Mouse (Mus musculus) kidney, postnatal 36 days (tissue): ENCODE measurements around the gene Spop.
"Not testable (repeated sequence)": the region's sequence is repeated elsewhere in the genome, so short reads cannot be mapped to it uniquely, and the experiment has no call there.

ENCODE experiments used
- DNase-seq, 2 experiments: peaks; one replicate each; pipeline ENCODE4 v3.0.0; 2021 to 2022; ENCODE audit warnings: mixed read lengths in 2 of 2

Gene Spop

DNA sequence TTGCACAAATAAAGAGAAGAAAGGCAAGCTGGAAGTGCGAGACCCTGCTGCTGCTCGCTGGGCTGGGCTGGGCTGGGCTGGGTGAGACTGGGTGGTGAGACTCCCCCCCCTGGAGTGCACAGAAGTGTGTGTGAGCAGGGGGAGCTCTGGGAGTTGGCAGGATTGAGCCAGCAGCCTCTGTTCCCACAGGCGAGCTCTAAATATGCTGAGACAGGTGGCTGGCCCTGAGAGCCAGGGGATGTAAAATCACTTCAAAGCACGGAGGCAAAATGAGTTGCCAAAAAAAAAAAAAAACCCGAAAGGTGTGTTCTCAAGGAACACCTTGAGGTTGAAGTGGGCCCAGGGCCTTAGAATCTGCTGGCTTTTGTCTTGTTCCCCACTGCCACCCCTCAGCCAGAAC lies 22.1 kb upstream of the Spop start:
- DNase-seq = no peak

DNA sequence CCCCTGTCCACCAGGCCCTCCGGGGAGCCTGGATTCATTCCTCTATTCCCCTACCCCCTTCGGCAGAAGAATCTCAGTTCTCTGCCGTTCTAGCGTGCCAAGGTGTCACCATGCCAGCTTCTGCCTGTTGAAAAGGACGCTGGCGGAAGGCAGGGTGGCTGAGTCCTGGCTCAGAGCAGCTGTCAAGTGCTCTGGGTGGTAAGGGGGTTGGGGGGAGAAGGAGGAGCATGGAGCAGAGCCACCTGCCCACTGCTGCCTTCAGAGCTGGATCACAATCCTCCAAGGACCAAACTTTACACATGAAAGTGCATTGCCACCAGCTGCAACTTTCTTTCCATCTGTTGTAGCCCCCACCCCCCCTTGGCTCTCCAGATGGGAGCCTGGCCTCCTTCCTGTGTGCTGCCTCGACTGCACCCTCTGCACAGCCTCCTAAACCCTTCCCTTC lies 21.6 kb upstream of the Spop start:
- DNase-seq = no peak

DNA sequence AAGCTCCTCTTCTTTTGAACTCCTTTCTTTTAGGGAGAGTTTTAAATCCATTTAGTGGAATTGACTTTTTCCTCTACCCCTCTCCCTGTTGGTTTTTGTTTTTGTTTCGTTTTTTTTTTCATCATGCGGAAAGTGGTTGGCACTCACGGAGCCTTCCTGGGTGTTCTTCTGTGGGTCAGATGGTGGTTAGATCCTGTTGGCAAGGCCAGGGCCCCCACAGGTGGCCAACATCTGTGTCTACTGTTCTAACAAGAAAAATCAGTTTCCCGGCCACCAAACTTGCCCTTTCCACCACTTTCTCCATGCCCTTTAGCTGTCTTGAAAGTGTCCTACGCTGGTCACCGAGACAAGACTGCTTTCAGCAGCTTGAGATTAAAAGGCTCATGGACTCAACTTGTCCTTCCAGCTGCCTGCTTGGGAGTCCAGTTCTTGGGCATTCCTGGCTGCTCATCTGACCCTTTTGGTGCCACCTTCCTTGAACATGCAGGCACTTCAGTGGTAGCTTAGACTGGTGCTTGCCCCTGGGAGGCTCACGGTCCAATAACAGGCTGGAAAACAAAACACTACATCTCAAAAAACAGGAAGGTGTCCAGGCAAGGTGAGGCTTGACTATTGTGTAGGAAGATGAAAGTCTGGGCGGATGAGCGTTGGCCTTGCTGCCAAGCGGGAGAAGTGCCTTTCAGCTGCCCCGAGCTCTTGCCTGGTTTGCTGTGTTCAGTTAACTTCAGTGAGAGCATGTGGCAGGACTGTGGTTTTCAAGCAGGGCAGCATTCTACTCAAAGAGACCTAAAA lies 21.0 kb upstream of the Spop start:
- no peak for DNase-seq

DNA sequence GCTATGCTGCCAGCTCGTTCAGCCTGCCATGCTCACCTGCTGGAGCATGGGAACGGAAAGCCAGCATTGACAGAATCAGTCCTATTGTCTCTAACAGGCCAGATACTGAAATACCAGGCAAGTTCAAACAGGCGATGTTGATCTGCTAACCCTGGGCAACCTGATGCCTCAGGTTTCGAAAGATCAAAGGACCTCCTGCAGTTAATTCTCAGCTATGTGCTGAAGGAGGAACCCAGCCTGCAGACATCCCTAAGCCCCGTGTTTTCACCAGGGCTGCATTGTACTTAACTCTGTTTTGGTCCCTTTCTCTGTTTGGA lies 20.4 kb upstream of the Spop start:
- no peak for DNase-seq

DNA sequence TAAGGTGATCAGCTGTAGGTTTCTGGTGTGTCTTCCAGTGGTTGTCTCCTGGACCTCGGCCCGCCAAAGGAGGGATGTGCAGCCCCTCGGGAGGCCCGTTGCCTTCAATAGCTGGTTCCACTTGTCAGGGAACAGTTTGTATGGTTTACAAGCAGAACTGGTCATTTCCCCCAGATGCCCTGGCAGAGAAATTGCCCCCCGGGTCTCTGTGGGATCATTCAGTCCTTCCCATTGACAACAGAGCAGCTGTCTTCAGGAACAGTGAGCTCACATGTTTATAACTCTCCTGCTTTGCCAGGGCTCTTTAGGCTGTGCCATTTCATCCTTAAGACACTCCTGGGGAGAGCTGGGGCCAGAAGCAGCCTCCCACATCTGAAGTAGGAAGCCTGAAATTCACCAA lies 19.8 kb upstream of the Spop start:
- DNase-seq = no peak

DNA sequence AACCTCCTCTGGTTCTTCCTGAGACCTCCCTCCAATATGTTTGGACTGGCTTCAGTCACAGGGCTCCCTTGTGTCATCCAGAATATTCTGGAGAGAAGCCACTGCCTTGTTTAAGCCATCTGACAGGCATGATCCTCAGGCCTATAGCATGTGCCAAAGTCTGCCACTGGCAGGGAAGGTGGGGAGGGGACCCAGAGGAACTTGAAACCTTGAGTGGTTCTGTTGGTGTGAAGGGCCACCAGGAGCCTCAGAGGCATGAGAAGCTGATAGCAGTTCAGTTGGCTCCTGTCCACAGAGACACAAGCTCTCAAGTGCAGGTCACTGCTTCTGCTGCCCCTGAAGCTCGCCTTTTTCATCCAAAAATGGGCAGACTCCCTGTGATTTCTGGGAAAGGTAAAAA lies 17.3 kb upstream of the Spop start:
- DNase-seq = no peak

DNA sequence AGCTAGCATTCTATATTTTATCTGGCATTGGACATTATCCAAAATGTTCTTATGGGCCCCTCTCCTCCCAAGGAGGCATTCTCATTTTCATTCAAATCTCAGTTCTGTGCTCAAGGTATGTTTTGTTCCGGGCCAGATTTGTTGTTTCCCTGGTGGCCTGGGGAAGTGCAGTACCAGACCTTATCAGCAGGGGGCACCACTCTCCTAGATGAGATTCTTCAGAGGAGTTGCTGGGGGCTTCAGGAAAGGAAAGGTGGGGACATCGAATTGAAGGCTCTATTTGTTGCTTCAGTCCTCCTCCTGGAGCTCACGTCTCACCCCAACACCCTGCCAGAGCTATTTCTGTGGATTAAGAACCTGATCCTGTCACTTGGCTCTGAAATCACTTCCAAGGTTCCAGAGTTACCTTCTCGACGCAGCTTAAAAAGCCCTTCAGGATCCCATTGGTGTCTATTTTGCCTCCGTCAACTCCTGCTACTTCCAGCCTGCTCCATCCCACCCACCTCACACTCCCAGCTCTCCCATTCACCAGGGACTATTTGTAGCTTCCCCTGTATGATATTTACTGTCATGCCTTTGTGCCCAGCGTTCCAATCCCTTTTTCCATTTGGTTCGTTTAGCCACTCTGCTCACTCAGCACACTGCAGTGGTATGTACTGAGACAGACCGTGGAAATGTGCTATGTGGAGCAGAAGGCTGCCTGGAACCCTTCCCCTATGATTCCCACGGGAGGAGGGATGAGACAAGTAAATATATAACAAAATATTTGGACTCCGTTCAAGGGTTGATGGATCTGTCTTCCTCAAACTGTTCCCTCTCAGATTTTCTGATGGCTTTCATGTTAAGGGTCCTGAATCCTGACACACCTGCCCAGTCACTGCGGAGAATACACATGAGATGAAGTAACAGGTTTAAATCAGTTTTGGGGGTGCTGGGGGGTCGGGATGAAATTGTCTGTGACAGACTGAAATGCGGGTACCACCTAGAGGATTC lies 15.7 kb upstream of the Spop start:
- peak; percentile 63 to 86 for DNase-seq

DNA sequence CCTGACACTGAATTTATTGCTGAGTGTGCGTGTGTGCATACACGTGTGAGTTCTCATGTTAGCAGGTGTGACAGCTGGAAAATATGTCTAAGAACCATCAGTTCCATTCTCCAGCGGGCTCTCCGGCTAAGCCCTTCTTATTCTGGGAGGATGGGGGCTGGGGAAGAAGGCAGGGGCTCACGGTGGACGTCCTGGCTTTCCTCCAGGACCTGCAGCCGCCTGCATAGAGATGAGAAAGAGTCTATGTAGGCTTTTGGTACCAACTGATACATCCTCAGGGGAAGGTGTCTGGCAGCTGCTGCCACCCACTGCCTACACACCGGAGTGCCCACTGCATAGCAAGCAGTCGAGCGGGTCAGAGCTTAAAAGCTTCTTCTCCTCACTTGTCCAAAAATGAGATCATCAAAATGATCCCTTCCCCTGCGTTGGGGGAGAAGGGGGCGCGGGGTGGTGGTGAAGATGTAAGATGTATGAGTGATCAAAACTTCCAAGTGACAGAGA lies 14.3 kb upstream of the Spop start:
- no peak for DNase-seq

DNA sequence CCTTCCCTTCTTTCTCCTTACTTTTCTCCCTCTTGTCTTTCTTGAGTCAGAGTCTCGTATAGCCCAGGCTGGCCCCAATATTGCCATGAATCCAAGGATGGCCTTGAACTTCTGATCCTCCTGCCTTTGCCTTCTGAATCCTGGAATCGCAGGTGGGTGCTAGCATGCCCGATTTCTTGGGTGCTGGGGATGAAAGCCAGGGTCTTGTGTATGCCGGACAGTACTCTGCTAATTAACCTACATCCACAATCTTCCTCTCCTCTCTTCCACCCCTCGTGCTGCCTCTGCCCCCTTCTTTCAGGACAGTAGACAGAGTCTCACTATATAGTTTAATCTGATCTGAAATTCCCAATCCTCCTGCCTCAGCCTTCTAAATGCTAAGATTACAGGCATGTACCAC lies 12.3 kb upstream of the Spop start:
- no peak for DNase-seq

DNA sequence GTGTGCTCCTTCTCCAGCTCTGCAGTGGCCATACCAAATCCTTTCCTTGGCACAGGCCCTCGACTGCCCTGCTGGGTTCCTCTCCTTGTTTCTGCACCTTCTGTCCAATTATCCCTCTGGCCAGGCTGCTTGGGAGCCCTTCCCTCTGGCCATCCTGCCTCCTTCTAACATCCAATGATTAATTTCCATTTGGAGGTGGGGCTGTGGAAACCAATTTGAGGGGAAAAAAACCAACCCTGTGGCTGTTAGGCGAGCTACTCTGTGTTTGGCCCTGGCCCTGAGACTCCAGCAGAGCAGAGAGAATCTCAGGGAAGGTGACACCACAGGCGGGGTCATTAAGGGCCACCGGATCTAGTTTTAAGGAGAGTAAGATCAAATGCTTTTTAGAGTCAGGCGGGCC lies 11.7 kb upstream of the Spop start:
- no peak for DNase-seq

DNA sequence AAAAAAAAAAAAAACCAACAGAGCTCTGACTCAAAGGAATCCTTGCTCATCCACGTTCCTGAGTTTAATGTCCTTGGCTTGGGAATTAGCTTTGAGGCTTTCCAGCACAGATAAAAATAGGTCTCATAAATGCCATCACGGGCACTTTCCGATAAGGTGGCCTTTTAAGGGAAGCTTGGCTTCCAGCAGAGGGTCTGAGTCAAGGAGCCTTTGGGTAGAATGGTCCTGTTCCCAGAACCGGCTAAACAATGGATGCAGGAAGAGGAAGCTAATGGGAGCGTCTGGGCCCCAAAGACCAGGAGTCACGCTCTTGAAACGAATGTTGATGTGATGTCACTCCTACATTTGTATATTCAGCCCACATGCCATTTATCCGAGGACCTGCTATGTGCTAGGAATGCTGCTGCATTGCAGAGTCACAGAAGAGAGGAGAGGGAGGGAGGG lies 11.2 kb upstream of the Spop start:
- DNase-seq = no peak

DNA sequence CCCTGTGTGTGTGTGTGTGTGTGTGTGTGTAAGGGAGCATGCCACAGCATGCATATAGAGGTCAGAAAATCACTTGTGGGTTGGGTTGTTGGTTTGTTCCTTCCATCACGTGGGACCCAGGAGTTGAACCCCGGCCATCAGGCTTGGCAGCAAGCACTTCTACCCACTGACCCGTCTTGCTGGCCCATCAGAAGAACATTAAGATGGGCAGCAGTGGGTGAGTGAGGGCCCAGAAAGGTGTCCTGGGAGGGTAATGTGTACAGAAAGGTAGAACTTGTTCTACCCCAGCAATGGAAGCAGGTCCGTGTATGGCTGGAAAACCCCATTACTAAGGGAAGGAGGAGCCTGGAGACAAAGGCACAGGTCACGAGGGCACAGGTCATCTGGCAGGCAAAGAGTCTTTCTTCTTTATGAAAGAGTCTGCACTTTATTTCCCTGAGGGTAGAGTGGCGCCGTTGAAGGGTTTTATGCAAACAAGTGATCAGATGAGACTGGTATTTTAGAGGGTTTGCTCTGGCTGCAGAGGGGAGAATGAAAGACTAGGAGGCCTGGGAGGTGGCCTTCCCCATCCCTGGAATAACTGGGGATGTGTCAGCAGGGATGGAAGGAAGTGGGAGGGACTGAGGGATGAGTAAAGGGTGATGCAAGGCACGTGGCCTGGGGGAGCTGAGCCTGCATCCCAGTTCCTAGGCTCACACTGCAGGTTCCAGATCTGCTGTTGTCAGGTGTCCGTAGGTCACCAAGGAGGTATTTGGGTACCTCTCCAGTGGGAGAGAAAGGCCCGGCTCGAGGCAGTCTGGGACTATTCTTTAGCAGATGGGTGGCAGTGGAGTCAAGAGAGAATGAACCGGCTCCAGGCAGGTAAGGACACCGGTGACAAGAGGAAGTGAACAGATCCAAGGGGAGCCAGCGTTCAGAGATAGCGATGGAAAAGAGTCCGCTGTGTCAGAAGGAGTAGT lies 10.2 kb upstream of the Spop start:
- DNase-seq = no peak

DNA sequence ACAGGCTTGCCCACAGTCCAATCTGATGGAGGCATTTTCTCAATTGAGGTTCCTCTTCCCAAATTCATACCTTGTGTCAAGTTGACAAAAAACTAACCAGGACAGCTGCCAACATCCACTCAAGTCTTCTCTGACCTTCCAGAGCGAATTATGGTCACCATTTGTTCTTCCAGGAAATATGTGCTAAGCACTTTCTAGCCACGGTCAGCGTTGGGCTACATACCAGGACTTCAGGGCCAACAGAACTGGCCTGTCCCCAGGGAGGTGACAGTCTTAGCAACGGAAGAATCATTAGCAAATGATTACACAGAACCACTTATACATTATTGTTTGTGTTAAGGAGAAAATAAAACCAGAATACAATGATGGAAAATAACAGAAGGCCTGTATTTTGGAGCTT lies 8.1 kb upstream of the Spop start:
- DNase-seq = no peak

DNA sequence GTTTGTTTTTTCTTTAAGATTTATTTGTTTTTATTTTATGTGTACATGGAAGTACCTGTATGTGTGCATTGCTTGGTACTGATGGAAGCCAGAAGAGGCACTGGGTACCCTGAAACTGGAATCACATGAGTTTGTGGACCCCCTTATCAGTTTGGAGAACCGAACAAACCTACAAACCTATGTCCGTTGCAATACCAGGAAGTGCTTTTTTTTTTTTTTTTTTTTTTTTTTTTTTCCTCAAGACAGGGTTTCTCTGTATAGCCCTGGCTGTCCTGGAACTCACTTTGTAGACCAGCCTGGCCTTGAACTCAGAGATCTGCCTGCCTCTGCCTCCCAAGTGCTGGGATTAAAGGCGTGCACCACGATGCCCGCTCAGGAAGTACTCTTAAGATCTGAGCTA lies 7.5 kb upstream of the Spop start:
- DNase-seq = not testable (repeated sequence)

DNA sequence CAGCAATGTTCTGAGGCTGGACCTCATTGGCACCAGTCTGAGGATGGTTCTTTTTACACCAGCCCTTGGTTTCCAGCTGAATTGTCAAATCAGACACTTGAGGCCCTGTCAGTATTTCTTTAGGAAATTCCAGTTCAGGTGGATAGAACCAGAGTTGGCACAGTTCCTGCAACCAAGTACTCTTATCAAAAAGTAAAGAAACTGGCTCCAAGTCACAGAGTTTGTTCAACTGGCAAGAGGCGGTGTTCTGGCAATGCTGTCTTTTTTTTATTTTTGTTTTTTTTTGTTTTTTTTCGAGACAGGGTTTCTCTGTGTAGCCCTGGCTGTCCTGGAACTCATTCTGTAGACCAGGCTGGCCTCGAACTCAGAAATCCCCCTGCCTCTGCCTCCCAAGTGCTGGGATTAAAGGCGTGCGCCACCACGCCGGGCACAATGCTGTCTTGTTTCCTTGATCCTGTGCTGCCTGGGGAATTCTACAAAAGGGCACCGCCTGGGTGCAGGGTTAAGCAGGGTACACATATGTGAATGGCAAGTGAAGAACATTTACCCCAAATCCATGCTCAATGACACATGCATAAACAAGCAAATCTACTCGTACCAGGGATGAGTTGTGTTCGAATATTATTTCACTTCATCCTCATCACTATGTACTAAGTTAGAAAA lies 4.3 kb upstream of the Spop start:
- no peak for DNase-seq

DNA sequence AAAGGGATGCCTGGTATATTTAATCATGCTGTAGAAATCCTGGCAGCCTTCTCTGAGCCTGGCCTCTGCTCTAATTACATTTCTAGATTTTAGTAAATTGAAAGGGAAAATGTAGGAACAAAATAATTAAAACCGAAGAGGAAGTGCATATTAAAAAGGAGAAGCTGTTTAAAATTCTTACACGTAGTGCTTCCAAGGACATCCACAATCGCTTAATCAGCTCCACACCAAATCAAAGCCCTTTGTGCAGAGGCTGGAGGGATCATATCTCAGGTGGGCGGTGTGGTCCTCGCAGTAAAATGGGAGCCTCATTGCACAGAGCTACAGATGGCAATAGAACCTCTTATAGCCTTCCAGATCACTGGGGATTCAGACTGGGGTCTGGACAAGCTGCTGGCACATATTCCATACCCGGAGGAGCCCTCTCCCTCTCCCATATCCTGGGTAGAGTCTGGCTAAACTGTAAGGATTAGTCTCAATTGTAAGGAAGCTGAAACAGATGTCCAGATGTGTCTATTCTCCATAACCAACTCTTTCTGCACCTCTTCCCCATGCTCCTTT lies 2.3 kb upstream of the Spop start:
- DNase-seq = no peak

DNA sequence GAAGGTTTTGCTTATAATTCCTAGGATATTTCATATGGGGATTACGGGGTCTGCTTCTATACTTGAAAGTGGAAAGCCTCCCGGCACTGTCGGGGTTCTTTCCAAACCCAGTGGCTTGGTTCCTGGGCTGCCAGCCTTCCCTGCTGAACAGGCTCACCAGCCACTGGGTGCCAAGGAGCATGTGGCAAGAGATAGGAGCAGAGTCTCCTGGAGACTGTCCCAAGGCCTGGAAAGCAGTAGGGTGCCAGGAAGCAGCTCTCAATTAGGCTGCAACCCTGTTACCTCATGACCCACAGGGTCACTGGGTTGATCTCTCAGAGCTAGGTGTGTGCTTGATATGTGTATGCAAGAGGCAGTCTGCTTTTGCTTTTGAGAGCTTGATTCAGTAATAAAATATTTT lies 1.3 kb upstream of the Spop start:
- no peak for DNase-seq

DNA sequence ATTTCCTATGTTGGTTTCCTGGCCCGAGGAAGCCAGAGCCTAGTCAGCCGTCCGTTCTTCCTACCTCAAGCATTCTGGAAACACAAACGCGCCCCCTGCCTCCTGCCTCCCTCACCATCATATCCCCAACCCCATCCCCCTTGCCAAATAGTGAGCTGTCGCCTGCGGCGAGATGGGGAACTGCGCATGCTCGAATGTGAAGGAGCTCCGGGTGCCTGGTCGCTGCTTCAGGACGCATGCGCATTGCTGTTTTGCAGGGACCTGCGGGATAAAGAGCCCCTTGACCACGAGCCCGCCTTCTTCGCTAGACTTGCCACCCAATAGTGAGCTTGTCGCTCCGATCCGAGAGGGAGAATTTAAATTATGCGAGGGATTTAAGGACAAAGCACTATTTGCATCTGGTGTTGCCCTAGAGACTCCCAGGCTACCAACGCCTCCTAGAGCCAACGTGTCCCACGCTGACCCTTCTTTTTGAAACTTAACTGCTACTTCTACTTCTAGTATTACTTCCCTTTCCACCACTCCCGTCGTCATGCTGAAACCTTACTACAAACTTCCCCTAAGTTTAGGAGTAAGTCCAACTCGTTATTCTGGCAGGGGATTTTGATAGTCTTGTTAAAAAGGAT lies 769 bp downstream of the Spop start:
- DNase-seq = peak; percentile 96

DNA sequence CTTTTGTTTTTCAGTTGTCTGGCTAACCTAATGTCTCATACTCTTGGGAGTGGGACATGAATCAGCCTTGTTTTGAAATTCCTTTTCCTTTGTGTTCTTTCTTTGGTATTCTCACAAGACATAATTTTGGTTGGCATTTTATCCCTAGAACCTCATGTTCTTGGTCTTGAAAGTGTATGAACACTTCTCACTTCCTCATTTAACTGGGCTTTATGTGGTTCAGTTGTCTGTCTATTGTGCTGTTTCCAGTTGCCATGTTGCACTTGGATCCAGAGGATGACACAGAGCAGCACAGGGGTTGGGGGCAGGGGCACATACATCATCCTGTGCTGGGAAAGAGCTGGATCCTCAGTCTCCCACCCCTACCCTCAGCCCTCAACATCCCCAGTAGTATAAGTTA lies 2.1 kb downstream of the Spop start:
- no peak for DNase-seq

DNA sequence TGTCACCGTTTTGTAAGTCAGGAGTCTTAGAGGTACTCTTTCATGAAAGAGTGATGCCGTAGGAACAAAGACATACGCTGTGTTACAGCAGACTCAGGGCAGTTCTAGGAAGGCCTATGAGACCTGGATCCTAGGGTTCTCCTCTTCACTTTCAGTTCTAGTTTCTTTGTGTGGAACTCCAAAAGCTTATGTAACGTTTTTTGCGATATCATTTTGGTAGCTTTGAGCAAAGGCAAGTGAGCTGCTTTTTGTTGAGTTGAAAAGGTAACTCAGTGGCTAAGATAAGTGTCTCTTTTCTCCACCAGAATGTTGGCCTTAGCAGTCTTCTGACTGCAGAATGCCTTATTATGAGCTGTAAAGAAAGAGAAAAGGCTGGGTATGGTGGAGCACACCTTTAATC lies 3.5 kb downstream of the Spop start:
- no peak for DNase-seq

DNA sequence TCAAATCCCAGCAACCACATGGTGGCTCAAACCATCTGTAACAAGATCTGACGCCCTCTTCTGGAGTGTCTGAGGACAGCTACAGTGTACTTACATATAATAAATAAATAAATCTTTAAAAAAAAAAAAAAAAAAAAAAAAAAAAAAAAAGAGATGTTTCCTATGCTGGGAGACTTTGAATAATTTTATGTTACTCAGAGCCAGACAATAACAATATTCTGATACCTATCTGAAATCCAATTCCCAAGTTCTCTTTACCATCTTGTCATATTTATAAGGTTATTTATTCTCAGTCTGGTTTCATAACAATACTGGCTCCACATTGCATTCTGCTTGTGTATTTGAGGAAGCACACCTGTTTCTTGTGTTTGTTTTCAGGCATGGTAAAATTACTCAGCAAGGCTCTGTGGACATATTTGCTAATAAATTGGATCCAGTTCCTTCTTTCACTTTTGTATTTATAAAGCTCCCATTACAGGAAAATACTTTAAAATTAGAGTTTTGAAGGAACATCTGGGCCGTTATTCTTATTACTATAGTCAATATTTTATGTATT lies 7.1 kb downstream of the Spop start:
- DNase-seq = no peak
